Mouse (Mus musculus): Measurements from ENCODE around the gene Golga2. TPM values are rescaled to one million over a fixed set of nuclear protein-coding genes. Genes with fewer than 3 reads are reported as not detected.

Gene Golga2
- polyA plus RNA-seq, 1 experiment from 2014 or later: 7.0 TPM

DNA sequence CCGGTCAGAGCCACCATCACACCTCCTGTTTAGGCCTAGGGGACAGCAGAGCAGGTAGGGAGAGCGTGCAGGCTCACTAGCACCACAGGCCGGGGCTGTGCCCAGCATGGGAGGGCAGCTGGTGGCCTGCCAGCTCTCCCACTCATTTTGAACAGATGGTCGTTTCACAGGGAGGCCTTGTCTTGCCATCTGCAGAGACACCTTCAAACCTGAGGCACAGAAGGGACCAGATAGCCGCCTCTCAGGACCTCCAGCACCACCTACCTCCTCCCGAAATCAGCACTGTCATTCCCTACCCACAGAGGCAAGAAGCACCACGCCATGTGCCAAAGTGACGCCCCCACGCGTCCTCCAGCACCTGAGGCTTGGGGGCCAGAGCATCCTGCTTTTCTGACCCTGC, 56.9 kb downstream of the Golga2 start:
- Histone ChIP-seq H3K9ac (replicated peaks) (no peak overlapping the region), H3K9me3 (ENCODE audit: low read length) (no peaks in the 10 kb centered on the region), H3K4me3 (ENCODE audit: low read depth, low read length) (no peak overlapping the region), H3K4me2 (ENCODE audit: low read depth, low read length) (no peak overlapping the region), H3K36me3 (replicated peaks; ENCODE audit: insufficient read depth, low read length) (no peaks in the 10 kb centered on the region), H3K27ac (ENCODE audit: low read depth) (no peak overlapping the region), H3K4me1 (ENCODE audit: insufficient read depth) (no peaks in the 10 kb centered on the region), H3K27me3 (ENCODE audit: insufficient read depth, low read length) (no peaks in the 10 kb centered on the region)
- DNase-seq: no peak
- 69% methylated on average over 10 of the region's 10 CpGs for WGBS (ENCODE audit: insufficient replicate concordance)
- TF ChIP-seq CTCF (IDR thresholded peaks at IDR 0.05; ENCODE audit: low read depth): no peak
- no peak for TF ChIP-seq EP300 (IDR thresholded peaks at IDR 0.05; ENCODE audit: low read depth)
- ATAC-seq: no peak

DNA sequence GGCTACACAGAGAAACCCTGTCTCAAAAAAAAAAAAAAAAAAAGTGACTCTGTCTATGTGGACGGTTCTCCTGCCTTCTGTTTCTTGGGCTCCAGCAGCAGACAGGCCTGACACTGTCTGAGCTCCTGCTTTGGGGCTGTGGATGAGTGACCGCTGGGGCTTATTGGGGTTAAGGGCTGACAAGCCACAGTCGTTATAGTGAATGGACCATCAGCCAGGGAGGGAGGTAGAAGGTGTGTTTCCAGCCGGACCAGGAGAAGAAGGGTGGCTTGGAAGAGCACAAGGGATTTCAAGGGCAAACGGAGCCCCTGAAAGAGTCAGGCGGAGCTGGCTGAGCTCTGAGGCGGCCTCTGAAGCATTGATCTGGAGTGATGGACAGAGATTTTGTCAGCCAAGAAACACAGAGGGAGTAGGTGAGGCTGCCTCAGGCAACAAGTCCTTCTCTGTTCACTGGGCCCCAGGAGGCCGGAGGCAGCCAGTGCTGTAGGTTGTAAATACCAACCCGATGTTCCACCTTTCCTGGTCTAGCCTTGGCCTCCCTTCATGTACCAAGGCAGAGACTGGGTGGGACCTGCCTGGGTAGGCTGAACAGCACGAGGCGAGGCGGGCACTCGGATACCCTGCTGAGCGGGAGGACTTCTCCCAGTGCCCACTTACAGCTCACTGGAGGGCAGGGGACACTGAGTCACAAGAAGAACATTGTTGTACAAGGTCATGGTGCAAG, 57.6 kb downstream of the Golga2 start:
- 67% methylated on average over 14 of the region's 14 CpGs for WGBS (ENCODE audit: insufficient replicate concordance)
- no peak overlapping the region for H3K27ac ChIP-seq (ENCODE audit: low read depth)
- no peak for TF ChIP-seq CTCF (IDR thresholded peaks at IDR 0.05; ENCODE audit: low read depth)
- TF ChIP-seq EP300 (IDR thresholded peaks at IDR 0.05; ENCODE audit: low read depth): no peak
- no peaks in the 10 kb centered on the region for H3K9me3 ChIP-seq (ENCODE audit: low read length)
- H3K36me3 ChIP-seq (replicated peaks; ENCODE audit: insufficient read depth, low read length): no peaks in the 10 kb centered on the region
- ATAC-seq (no peak), DNase-seq (no peak)
- H3K4me2 ChIP-seq (ENCODE audit: low read depth, low read length): no peak overlapping the region
- no peaks in the 10 kb centered on the region for H3K4me1 ChIP-seq (ENCODE audit: insufficient read depth)
- no peak overlapping the region for H3K9ac ChIP-seq (replicated peaks)
- no peak overlapping the region for H3K4me3 ChIP-seq (ENCODE audit: low read depth, low read length)
- H3K27me3 ChIP-seq (ENCODE audit: insufficient read depth, low read length): no peaks in the 10 kb centered on the region

DNA sequence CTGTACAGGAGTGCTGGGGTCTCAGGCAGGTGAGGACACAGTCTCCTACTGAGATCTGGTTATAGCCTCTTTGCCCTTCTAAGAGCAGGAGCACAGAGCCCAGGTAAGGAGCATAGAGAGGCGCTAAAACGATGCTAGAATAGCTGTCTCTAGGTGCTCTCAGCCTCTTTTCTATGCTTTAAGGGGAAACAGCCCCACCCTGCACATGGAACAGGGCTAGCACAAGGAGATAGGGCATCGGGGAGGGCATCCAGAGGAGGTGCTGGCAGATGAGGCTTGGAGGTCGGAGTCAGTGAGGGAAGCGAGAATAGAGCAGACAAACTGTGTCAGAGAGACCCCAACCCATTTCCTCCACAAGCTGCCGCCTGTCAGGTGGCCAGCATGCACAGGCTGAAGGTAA, 59.8 kb downstream of the Golga2 start:
- 61% methylated on average over 6 of the region's 6 CpGs for WGBS (ENCODE audit: insufficient replicate concordance)
- Histone ChIP-seq H3K4me3 (ENCODE audit: low read depth, low read length) (no peak overlapping the region), H3K27ac (ENCODE audit: low read depth) (no peak overlapping the region), H3K27me3 (ENCODE audit: insufficient read depth, low read length) (peaks cover 11% of the 10 kb centered on the region), H3K4me1 (ENCODE audit: insufficient read depth) (no peaks in the 10 kb centered on the region), H3K9me3 (ENCODE audit: low read length) (no peaks in the 10 kb centered on the region), H3K36me3 (replicated peaks; ENCODE audit: insufficient read depth, low read length) (no peaks in the 10 kb centered on the region), H3K9ac (replicated peaks) (no peak overlapping the region), H3K4me2 (ENCODE audit: low read depth, low read length) (no peak overlapping the region)
- TF ChIP-seq CTCF (IDR thresholded peaks at IDR 0.05; ENCODE audit: low read depth) (no peak), EP300 (IDR thresholded peaks at IDR 0.05; ENCODE audit: low read depth) (no peak)
- no peak for DNase-seq
- ATAC-seq: no peak

DNA sequence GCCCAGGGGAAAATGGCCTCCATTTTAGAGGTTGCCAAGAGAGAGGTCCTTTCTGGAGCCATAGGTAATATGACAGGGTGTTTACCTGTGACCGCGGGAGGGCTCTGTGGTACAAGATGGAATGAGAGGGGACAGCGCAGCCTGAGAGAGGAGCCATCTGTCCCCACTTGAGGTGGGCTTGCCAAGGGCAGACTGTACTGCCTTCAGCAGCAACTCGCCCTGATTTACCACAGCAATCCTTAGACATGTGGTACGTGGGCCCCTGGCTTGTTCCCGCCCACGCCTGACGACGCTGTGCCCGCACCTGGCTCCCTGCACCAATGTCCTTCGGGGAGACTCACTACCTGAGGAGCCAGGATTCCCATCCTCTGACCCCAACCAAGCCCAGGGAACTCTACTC, 61.1 kb downstream of the Golga2 start:
- H3K36me3 ChIP-seq (replicated peaks; ENCODE audit: insufficient read depth, low read length): no peaks in the 10 kb centered on the region
- no peak overlapping the region for H3K9ac ChIP-seq (replicated peaks)
- no peaks in the 10 kb centered on the region for H3K9me3 ChIP-seq (ENCODE audit: low read length)
- DNase-seq (no peak), ATAC-seq (no peak)
- no peak overlapping the region for H3K4me2 ChIP-seq (ENCODE audit: low read depth, low read length)
- no peak overlapping the region for H3K4me3 ChIP-seq (ENCODE audit: low read depth, low read length)
- TF ChIP-seq EP300 (IDR thresholded peaks at IDR 0.05; ENCODE audit: low read depth) (no peak), CTCF (IDR thresholded peaks at IDR 0.05; ENCODE audit: low read depth) (no peak)
- peaks cover 22% of the 10 kb centered on the region for H3K27me3 ChIP-seq (ENCODE audit: insufficient read depth, low read length)
- no peak overlapping the region for H3K27ac ChIP-seq (ENCODE audit: low read depth)
- WGBS (ENCODE audit: insufficient replicate concordance): 76% methylated on average over 11 of the region's 11 CpGs
- H3K4me1 ChIP-seq (ENCODE audit: insufficient read depth): peaks cover 9% of the 10 kb centered on the region

DNA sequence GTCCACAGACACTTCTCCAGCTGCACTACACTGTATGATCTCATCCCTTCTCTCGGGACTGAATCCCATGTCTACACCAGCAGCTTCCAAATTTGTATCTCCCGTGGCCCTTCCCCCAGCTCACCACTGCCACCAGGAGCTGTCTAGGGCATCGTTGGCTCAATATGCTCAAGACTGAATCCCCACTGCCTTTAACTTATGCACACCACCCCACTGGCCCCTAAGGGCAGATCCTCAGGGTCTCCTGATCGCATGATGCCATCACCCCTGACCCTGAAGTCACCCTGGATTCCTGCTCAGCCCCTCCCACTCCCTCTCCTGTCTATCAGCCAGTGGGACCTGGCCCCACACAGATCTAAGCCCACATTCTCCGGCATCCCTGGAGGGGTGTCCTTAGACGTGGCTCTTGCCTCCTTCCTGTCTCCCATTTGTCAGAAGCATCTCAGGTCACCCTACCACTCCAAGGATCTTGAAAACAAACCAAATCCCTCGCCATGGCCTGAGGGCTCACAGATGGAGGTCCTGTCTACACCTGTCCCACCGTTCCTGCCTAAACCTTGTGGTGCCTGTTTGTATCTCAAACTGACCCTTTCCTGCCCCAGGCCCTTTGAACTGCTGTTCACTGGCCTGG, 62.6 kb downstream of the Golga2 start:
- Histone ChIP-seq H3K36me3 (replicated peaks; ENCODE audit: insufficient read depth, low read length) (no peaks in the 10 kb centered on the region), H3K9me3 (ENCODE audit: low read length) (no peaks in the 10 kb centered on the region), H3K9ac (replicated peaks) (no peak overlapping the region), H3K4me2 (ENCODE audit: low read depth, low read length) (no peak overlapping the region), H3K4me1 (ENCODE audit: insufficient read depth) (peaks cover 16% of the 10 kb centered on the region), H3K27me3 (ENCODE audit: insufficient read depth, low read length) (peaks cover 22% of the 10 kb centered on the region), H3K4me3 (ENCODE audit: low read depth, low read length) (no peak overlapping the region), H3K27ac (ENCODE audit: low read depth) (no peak overlapping the region)
- DNase-seq: no peak
- WGBS (ENCODE audit: insufficient replicate concordance): 65% methylated on average over 8 of the region's 8 CpGs
- TF ChIP-seq CTCF (IDR thresholded peaks at IDR 0.05; ENCODE audit: low read depth) (no peak), EP300 (IDR thresholded peaks at IDR 0.05; ENCODE audit: low read depth) (no peak)
- no peak for ATAC-seq

DNA sequence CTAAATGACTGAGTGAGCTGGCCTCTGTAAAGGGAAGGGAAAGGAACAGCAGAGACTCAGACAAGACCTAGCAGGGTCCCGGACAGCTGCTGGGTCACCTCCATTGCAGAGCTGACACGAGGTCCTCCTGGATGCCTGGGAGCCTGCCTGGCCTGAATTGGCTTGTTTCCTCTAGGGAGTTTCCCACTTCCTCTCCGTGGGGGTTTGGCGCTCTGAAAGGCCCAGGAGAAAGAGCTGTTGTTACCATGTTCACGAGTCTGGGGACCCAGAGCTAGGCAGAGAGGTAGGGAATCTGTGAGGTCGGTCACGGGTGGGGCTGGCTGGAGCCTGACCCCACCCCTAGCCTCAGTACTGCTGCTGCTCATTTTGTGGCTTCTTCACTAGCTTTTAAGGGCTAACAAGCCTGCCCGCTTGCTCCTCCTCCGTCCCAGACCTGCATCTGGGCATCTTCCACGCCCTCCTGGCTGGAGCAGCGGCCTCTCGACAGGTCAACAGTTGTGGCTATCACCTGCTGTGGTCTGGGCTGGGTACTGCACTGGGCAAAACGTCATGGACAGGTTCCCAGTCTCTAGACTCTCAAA, 63.4 kb downstream of the Golga2 start:
- H3K27me3 ChIP-seq (ENCODE audit: insufficient read depth, low read length): peaks cover 22% of the 10 kb centered on the region
- H3K36me3 ChIP-seq (replicated peaks; ENCODE audit: insufficient read depth, low read length): no peaks in the 10 kb centered on the region
- no peak overlapping the region for H3K4me2 ChIP-seq (ENCODE audit: low read depth, low read length)
- H3K4me3 ChIP-seq (ENCODE audit: low read depth, low read length): no peak overlapping the region
- DNase-seq: no peak
- WGBS (ENCODE audit: insufficient replicate concordance): 50% methylated on average over 13 of the region's 13 CpGs
- H3K27ac ChIP-seq (ENCODE audit: low read depth): no peak overlapping the region
- no peak overlapping the region for H3K9ac ChIP-seq (replicated peaks)
- no peak for ATAC-seq
- H3K4me1 ChIP-seq (ENCODE audit: insufficient read depth): peaks cover 16% of the 10 kb centered on the region
- TF ChIP-seq EP300 (IDR thresholded peaks at IDR 0.05; ENCODE audit: low read depth) (no peak), CTCF (IDR thresholded peaks at IDR 0.05; ENCODE audit: low read depth) (no peak)
- no peaks in the 10 kb centered on the region for H3K9me3 ChIP-seq (ENCODE audit: low read length)

Measured in liver, postnatal 0 days (tissue).